Mouse (Mus musculus) heart, embryonic 16.5 days (tissue): ENCODE data around the gene Fbxo42. TPM values are rescaled to one million over a fixed set of nuclear protein-coding genes. Genes with fewer than 3 reads are reported as not detected.
A peak's percentile ranks its signal among the peaks of the same experiment; 100 is the strongest.

Experiments
- ATAC-seq: fragments of 200-750 bp; cut with Nextera tagmentation; replicated peaks from 2 replicates; pipeline ENCODE4 v1.8.0; 2017; ENCODE audit warnings: moderate number of reproducible peaks; ENCODE audit not compliant: insufficient read depth, low FRiP score; ENCODE audit errors: extremely low read depth
- H3K27ac ChIP-seq: fragments of 300-500 bp; sonication (generic); 2 replicates; pipeline ENCODE4 v1.5.1; 2014; ENCODE audit warnings: mild to moderate bottlenecking, low read length, control low read depth, moderate library complexity
- H3K27me3 ChIP-seq: fragments of 300-500 bp; sonication (generic); 2 replicates; pipeline ENCODE4 v1.6.1; 2014; ENCODE audit warnings: low read length, mixed read lengths; ENCODE audit not compliant: control insufficient read depth, insufficient read depth
- H3K36me3 ChIP-seq: fragments of 300-500 bp; sonication (generic); 2 replicates; pipeline ENCODE4 v1.6.1; 2014; ENCODE audit not compliant: control insufficient read depth, insufficient read depth
- H3K4me1 ChIP-seq: fragments of 300-500 bp; sonication (generic); 2 replicates; pipeline ENCODE4 v1.6.1; 2014; ENCODE audit warnings: low read length, mixed read lengths; ENCODE audit not compliant: control insufficient read depth, insufficient read depth
- H3K4me2 ChIP-seq: fragments of 300-500 bp; sonication (generic); 2 replicates; pipeline ENCODE4 v1.6.1; 2014; ENCODE audit warnings: low read depth, mild to moderate bottlenecking, control low read depth, low read length
- H3K4me3 ChIP-seq: fragments of 300-500 bp; sonication (generic); 2 replicates; pipeline ENCODE4 v1.5.1; 2014; ENCODE audit warnings: mild to moderate bottlenecking, control low read depth, low read length
- H3K9ac ChIP-seq: fragments of 300-500 bp; sonication (generic); 2 replicates; pipeline ENCODE4 v1.6.1; 2014; ENCODE audit warnings: low read length, control low read depth
- H3K9me3 ChIP-seq: fragments of 300-500 bp; sonication (generic); replicated peaks from 2 replicates; pipeline ENCODE4 v1.6.1; 2016; ENCODE audit warnings: low read length; ENCODE audit not compliant: control insufficient read depth
- WGBS: fragments of 180-500 bp; shearing (Covaris S2); extraction: QIAGEN DNeasy Blood & Tissue Kit; methylation state at CpG from one replicate; pipeline ENCODE4 v1.1.7; 2014; 5-methylcytosine and 5-hydroxymethylcytosine counted together
- polyA plus RNA-seq: library from polyadenylated mRNA; unstranded; fragments of >200 nt; fragmentation: Nextera tagmentation; extraction: Ambion mirVana; gene quantifications from 2 replicates; pipeline ENCODE4 v1.2.1, GENCODE M21; 2015

Fbxo42 gene
- polyA plus RNA-seq, 1 experiment from 2014 or later: 14.5 TPM

DNA sequence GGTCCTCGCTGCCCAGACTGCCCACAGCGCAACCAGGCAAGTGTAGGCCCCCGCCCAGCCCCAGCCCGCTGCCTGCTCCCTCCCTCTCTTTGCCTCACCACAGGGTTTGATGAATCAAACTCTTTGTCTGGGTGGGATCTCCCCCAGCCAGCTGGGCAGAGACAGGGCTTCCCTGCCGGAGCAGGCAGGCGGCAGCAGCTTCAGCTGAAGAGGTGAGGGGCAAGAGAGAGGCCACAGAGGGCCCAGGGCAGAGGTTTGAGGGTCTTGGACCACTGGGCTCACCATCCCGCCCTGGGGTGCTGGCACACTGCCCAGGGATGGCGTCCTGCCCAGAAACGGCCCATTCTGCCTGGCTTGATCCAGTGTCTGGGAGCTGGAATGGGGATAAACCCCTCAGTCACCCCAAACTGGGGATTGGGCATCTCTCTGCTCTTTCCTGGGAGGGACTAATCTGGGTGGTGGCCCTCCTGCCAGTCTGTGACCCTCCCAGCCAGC lies 97.3 kb downstream of the Fbxo42 start:
- WGBS: 25% methylated on average over 9 of the region's 9 CpGs
- H3K9me3 ChIP-seq: no peaks in the 10 kb centered on the region
- no peak overlapping the region; the same call in 1 of the 2 replicates for H3K9ac ChIP-seq
- peaks cover 45% of the 10 kb centered on the region for H3K4me1 ChIP-seq
- H3K27me3 ChIP-seq: peaks cover 82% of the 10 kb centered on the region
- no peak overlapping the region for H3K4me3 ChIP-seq
- peak overlapping the region; percentile 4; the same call in 1 of the 2 replicates for H3K4me2 ChIP-seq
- ATAC-seq: no peak
- H3K36me3 ChIP-seq: no peaks in the 10 kb centered on the region
- peak overlapping the region; percentile 47 for H3K27ac ChIP-seq

DNA sequence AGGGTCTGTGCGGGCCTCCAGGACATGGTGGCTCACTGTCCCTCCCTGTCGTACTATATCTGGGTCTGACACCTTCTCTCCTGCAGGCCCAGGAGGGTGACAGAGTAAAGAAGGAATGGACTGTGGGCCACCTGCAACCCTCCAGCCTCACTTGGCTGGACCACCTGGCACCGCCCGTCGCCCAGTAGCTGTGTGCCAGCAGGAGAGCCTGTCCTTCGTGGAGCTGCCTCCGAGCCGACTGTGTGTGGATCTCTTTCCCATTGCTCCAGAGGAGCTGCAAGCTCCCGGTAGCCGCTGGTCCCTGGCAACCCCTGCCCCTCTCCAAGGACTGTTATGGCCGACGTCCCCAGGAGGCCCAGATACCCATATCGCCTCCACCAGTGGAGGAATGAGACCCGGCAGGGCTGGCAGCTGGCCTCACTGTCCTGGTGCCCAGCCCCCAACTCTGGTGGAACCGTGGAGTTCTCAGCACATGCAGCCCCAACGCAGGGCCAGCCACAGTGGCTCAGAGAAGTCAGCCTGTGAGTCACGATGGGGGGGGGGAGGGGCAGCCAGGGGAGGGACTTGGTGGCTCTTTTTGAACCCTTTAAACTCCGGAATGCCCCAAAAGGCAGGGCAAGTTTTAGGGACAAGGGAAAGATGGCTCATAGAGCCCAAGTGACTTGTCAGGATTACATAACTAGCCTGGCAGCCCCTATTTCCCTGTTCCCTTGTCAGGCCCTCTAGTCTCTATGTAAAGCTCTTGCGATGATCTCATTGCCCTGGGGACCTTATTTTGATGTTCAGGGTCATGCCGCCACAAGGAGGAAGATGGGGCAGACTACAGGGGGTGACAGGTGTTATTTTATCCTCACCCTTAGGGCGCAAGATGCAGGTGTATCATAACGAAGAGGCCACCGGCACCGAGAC lies 98.6 kb downstream of the Fbxo42 start:
- Histone ChIP-seq H3K9ac (peak overlapping the region; percentile 29; the same call in 1 of the 2 replicates), H3K9me3 (no peaks in the 10 kb centered on the region), H3K27ac (no peak overlapping the region), H3K27me3 (peaks cover 80% of the 10 kb centered on the region), H3K4me1 (peaks cover 34% of the 10 kb centered on the region), H3K4me2 (peak overlapping the region; percentile 80), H3K4me3 (peak overlapping the region; percentile 57), H3K36me3 (no peaks in the 10 kb centered on the region)
- WGBS: 18% methylated on average over 24 of the region's 24 CpGs
- ATAC-seq: no peak

DNA sequence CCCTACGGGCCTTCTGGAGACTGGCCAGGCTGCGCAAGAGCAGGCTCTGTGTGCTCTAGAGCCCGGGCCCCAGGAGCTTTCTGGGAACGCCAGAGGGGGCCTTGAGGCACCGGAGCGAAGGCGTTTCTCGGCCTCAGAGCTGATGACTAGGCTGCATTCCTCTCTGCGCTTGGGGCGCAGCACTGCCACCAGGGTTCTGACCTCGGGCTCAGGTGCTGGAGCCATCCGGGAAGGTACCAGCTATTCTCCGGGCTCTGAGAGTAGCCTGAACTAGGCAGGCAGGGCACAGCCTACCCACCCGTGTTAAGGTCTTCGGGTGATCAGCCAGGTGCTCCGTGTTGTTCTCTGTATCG lies 99.3 kb downstream of the Fbxo42 start:
- no peak for ATAC-seq
- H3K9ac ChIP-seq: peak overlapping the region; percentile 59; the same call in 1 of the 2 replicates
- 7% methylated on average over 17 of the region's 17 CpGs for WGBS

DNA sequence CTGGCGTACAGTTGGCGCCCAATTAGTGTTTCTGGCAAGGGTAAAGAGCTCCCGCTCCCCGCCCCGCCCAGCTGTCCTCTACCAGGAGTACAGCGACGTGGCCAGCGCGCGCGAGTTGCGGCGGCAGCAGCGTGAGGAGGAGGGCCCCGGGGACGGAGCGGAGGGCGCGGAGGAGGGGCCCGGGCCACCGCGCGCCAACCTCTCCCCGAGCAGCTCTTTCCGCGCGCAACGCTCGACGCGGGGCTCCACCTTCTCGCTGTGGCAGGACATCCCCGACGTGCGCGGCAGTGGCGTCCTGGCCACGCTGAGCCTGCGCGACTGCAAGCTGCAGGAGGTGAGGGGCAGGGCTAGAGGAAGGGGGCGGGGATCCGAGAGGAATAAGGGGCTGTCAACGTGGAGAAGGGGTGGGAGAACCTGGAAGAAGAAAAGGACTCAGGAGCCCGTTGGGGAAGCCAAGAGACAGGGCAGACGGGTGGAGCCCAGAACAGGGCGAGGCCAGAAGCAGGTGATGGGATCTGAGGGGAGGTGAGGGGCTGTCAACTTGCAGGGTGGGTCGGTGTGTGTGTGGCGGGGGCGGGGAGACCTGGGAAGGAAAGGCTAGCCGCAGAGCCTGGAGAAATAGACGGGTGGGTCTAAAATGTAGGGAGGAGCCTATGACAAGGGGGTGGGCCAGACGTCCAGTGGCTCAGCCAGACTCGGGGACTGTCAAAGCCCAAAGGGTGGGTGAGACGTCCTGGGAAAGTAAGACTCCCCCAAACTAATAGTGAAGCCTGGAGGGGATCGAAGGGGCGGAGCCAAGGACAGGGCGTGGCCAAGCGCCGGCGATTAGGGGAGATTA lies 100.3 kb downstream of the Fbxo42 start:
- no peaks in the 10 kb centered on the region for H3K9me3 ChIP-seq
- H3K4me2 ChIP-seq: peak overlapping the region; percentile 80
- WGBS: under 1% methylated on average over 60 of the region's 60 CpGs
- peak overlapping the region; percentile 57 for H3K4me3 ChIP-seq
- no peaks in the 10 kb centered on the region for H3K36me3 ChIP-seq
- peak; percentile 45; the same call in 1 of the 2 replicates for ATAC-seq
- H3K4me1 ChIP-seq: peaks cover 31% of the 10 kb centered on the region
- H3K27ac ChIP-seq: no peak overlapping the region
- H3K27me3 ChIP-seq: peaks cover 63% of the 10 kb centered on the region
- H3K9ac ChIP-seq: peak overlapping the region; percentile 59

More for the DNA sequence above, 99.3 kb downstream of the Fbxo42 start:
- Histone ChIP-seq H3K4me1 (peaks cover 33% of the 10 kb centered on the region), H3K27me3 (peaks cover 73% of the 10 kb centered on the region), H3K4me3 (peak overlapping the region; percentile 57), H3K4me2 (peak overlapping the region; percentile 80), H3K36me3 (no peaks in the 10 kb centered on the region), H3K27ac (no peak overlapping the region), H3K9me3 (no peaks in the 10 kb centered on the region)

DNA sequence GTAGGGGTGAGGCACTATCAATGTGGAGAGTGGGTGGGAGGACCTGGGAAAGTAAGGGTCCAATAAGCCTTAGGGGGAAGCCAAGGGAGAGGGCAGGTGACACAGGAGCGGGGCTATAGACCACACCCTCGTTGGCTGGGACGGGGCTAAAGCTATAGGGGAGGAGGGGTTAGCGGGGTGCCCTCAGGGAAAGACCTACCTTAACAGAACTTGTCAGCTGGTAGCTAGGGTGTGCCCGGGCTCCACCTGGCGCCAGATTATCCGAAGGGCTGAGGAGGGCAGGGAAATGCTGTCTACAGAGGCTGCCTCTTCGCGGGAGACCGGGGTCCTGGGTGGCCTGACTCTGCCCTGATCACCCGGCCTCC lies 100.9 kb downstream of the Fbxo42 start:
- peak overlapping the region; percentile 80 for H3K4me2 ChIP-seq
- no peaks in the 10 kb centered on the region for H3K9me3 ChIP-seq
- no peak overlapping the region for H3K27ac ChIP-seq
- no peak overlapping the region for H3K9ac ChIP-seq
- 10% methylated on average over 11 of the region's 11 CpGs for WGBS
- H3K36me3 ChIP-seq: no peaks in the 10 kb centered on the region
- peaks cover 31% of the 10 kb centered on the region for H3K4me1 ChIP-seq
- no peak for ATAC-seq
- H3K27me3 ChIP-seq: peaks cover 57% of the 10 kb centered on the region
- peak overlapping the region; percentile 57 for H3K4me3 ChIP-seq

DNA sequence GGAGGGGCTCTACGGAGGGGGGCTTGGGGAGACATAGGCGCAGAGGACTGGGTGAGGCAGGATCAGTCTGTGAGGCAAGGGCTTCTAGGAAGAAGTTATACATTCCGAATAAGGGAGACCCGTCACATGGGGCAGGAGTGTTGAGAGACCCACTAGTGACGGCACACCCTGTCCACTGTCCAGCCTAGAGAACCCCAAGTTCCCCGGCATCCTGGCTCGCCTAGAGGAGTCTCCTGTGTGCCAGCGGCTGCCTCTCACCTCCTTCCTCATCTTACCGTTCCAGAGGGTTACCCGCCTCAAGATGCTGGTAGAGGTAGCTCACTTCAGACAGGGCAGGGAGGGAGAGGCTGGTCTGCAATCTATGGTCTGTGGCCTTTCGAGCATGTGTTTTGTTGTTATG lies 101.7 kb downstream of the Fbxo42 start:
- Histone ChIP-seq H3K4me2 (no peak overlapping the region), H3K4me3 (no peak overlapping the region), H3K27me3 (peaks cover 53% of the 10 kb centered on the region), H3K36me3 (no peaks in the 10 kb centered on the region), H3K27ac (no peak overlapping the region), H3K9ac (no peak overlapping the region), H3K4me1 (peaks cover 31% of the 10 kb centered on the region), H3K9me3 (no peaks in the 10 kb centered on the region)
- no peak for ATAC-seq
- WGBS: 65% methylated on average over 11 of the region's 11 CpGs

DNA sequence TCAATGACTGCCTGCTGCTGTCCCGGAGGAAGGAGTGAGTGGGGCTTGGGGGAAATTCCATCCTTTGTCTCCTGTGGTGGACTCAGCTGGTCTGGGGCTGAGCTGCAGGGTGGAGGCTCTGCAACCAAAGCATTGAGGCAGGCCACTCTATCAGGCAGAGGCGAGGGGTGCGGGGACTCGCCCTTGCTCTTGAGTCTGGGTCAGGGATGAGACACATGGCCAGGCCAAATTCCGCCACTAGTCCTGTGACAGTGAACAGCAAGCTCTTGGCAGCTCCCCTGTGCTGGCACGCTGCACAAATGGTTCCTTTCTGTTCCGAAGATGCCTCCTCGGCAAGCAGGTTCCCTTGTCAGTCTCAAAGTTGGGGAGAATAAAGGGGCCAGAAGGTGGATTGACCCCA lies 103.4 kb downstream of the Fbxo42 start:
- no peak overlapping the region for H3K27ac ChIP-seq
- 68% methylated on average over 8 of the region's 8 CpGs for WGBS
- H3K9ac ChIP-seq: no peak overlapping the region
- no peaks in the 10 kb centered on the region for H3K36me3 ChIP-seq
- H3K9me3 ChIP-seq: no peaks in the 10 kb centered on the region
- H3K4me2 ChIP-seq: no peak overlapping the region
- peaks cover 43% of the 10 kb centered on the region for H3K27me3 ChIP-seq
- ATAC-seq: no peak
- no peak overlapping the region for H3K4me3 ChIP-seq
- peaks cover 21% of the 10 kb centered on the region for H3K4me1 ChIP-seq

DNA sequence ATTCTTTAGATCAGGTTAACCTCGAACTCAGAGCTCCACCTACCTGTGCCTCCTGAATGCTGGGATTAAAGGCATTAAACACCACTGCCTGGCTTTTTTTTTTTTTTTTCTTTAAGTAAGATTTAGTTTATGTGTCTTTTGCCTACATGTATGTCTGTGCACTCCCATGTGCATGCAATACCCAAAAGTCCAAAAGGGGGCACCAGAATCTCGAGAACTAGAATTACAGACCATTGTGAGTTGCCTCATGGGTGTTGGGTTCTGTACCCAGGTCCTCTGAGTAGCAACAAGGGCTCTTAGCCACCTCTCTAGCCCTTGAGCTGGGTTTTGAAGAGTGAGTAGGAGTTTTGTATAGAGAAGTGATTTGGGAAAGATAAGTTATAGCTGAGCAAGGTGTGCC lies 104.9 kb downstream of the Fbxo42 start:
- 0 out of 2 replicates have a peak, but pooled peaks cover 3% of the 10 kb centered on the region for H3K9me3 ChIP-seq
- H3K36me3 ChIP-seq: no peaks in the 10 kb centered on the region
- H3K4me1 ChIP-seq: peaks cover 6% of the 10 kb centered on the region; the same call in 1 of the 2 replicates
- H3K9ac ChIP-seq: no peak overlapping the region
- WGBS: 71% methylated on average over 2 of the region's 2 CpGs
- ATAC-seq: no peak
- H3K4me2 ChIP-seq: no peak overlapping the region
- no peak overlapping the region for H3K27ac ChIP-seq
- H3K4me3 ChIP-seq: no peak overlapping the region
- H3K27me3 ChIP-seq: peaks cover 28% of the 10 kb centered on the region
